ENCODE assay signal across 21 mouse cellular contexts in genomic region chr6:148315571-148316080, GRCm38 (mm10).
"Had no signal": no experiment of that assay in that cellular context is flagged by ENCODE, and none has a peak within 500 bp of the region (broad histone marks: within the 10 kb centered on the region; RNA-seq: fewer than 3 reads in every experiment).

No protein-coding gene starts in this region.

- H3K27me3 ChIP-seq: lung, embryonic 15.5 days; midbrain, embryonic 13.5 days; neural tube, embryonic 13.5 days; neural tube, embryonic 15.5 days had no signal

- H3K9ac ChIP-seq: lung, embryonic 15.5 days; midbrain, embryonic 13.5 days; neural tube, embryonic 13.5 days; neural tube, embryonic 15.5 days had no signal

- ATAC-seq: lung, postnatal 0 days; midbrain, embryonic 13.5 days; midbrain, embryonic 16.5 days had no signal

- H3K36me3 ChIP-seq: lung, embryonic 15.5 days; midbrain, embryonic 13.5 days; neural tube, embryonic 13.5 days; neural tube, embryonic 15.5 days had no signal

- H3K4me3 ChIP-seq: lung, embryonic 15.5 days; megakaryocyte, embryonic 14.5 days; midbrain, embryonic 13.5 days; myocyte; neural tube, embryonic 13.5 days; neural tube, embryonic 15.5 days had no signal

- H3K27ac ChIP-seq: lung, embryonic 15.5 days; macrophage; midbrain, embryonic 13.5 days; neural tube, embryonic 13.5 days; neural tube, embryonic 15.5 days had no signal

- DNase-seq: lung, adult 2 months; lung, postnatal 14 days; lung, postnatal 36 days; retina, postnatal 1 day; right cerebral cortex, adult 18-20 months; right cerebral cortex, postnatal 25 days; right cerebral cortex, postnatal 4 days; spleen, adult 18-20 months; thymus, adult 18-20 months; thymus, postnatal 14 days; thymus, postnatal 36 days had no signal

- H3K9me3 ChIP-seq: lung, embryonic 15.5 days; megakaryocyte, embryonic 14.5 days; midbrain, embryonic 13.5 days; neural tube, embryonic 13.5 days; neural tube, embryonic 15.5 days had no signal

- H3K4me1 ChIP-seq: midbrain, embryonic 13.5 days; neural tube, embryonic 13.5 days; neural tube, embryonic 15.5 days had no signal

- H3K4me2 ChIP-seq: lung, embryonic 15.5 days; midbrain, embryonic 11.5 days; midbrain, embryonic 13.5 days; neural tube, embryonic 13.5 days; neural tube, embryonic 15.5 days had no signal
